Mouse (Mus musculus) T-helper 2 cell (primary cell): ENCODE results near the gene Zkscan5.

Experiments
- in situ Hi-C: fragments of 300-600 bp; cut with MboI, MseI; formaldehyde crosslinking; loops from one replicate; pipeline ENCODE4 v1.15.1; 2025; ENCODE audit warnings: high pct_unique_total_duplicates

The Zkscan5 gene

GRCm38 (mm10) chr5:145203936-145204691 is at the start of gene Zkscan5:
Gene Zkscan5 (plus strand): TSS chr5:145204562.
- in situ Hi-C loops, result loop anchor here (25.0 kb wide), 1 partner anchor 842 kb away; the partner anchor contains the start of gene Baiap2l1

GRCm38 (mm10) chr5:145161361-145161760 is 43.0 kb upstream of the Zkscan5 start:
- in situ Hi-C loops, result loop anchor here (10.0 kb wide), 1 partner anchor 197 kb away; the partner anchor contains the start of gene Smurf1

DNA sequence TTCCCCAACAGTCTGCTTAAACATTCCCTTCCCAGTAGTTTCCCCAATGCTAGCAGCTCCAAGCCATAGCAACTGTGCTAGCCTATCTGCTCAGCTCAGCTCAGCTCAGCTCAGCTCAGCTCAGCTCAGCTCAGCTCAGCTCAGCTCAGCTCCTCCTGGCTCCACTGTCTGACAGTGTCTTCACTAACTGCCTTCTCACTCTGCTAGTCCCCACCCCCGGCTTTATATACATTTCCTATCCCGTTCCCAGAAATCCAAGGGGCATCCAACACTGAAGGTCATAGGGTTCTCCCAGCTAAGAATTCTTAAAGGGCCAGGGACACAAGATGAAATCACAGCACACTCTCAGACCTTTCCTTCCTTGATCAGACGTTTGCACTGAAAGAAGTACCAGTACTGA is 39.7 kb upstream of the Zkscan5 start:
- in situ Hi-C loops, result loop anchor here (10.0 kb wide), 1 partner anchor 200 kb away; the partner anchor contains the start of gene Smurf1

DNA sequence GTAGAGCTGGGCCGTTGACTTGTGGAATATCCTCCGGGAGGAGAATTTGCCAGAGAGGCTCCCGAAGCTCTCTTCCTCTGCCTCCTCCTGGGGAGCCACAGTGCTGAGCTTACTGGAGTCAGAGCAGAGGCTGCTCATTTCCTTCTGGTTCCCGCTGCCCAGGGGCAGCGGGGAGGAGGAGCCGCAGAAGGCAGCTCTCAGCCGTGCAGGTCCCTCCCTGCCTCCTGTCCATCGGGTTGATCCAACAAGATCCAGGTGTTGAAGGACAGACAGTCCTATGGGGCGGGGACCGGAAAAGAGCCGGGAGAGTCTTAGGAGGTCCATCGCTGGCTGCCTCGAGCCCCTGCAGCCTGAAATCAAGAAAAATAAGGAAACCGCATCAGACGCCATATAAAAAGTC is 39.2 kb upstream of the Zkscan5 start:
- in situ Hi-C loops, result loop anchor here (10.0 kb wide), 1 partner anchor 200 kb away; the partner anchor contains the start of gene Smurf1

DNA sequence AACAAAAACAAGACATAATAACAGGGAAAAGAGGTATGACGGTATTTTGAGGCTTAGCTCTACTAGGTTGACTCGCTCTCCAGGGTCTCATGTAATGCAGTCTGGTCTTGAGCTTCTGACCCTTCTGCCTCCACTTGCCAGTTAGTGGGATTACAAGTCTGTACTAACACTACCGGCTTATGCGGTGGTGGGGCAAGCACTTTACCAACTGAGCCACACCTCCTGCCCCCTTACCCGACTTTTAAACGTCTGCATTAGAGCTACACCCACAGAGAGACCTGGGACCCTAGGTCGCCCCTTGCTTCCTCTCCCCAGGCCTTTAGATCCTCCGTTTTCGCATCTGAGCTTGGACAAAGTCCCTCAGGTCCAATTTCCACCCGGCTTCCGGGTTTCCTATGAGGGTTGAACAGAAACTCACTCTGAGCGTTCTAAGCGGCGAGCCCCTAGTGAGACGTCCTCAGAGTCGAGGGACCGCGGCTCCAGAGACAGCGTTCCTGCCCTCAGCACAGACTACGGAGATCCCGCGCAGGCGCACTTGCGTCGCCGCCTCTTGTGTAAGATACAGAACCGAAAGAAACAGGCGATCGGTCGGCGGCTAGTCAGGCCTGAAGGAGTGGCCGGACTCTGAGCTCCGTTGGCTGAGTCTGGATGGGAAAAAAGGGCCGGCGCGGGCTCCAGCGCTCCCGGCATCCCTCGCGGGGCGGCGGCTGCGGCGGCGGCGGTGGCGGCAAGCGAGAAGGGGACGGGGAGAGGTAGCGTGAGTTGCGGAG is 37.6 kb upstream of the Zkscan5 start, which contains the start of the genes Ptcd1 and Cpsf4:
Gene Ptcd1 (minus strand): TSS at position 573 of the 770 bp plus-strand sequence.
Gene Cpsf4 (plus strand): TSS at position 678 of the 770 bp plus-strand sequence.
- in situ Hi-C loops, result loop anchor here (10.0 kb wide), 1 partner anchor 202 kb away; the partner anchor contains the start of gene Smurf1

DNA sequence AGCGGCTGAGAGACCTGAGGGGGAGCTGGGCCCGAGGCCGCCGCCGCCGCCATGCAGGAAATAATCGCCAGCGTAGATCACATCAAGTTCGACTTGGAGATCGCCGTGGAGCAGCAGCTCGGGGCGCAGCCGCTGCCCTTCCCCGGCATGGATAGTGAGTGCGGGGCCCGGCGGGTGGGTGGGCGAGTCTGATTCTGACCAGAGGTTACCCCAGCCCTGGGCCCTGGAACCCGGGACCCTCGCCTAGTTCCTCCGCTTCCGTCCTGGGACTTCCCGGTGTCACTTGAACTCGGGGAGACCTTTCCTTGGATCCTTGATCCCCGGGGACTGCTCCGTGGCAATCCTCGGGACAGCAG is 37.1 kb upstream of the Zkscan5 start:
- in situ Hi-C loops, result loop anchor here (10.0 kb wide), 1 partner anchor 202 kb away; the partner anchor contains the start of gene Smurf1

DNA sequence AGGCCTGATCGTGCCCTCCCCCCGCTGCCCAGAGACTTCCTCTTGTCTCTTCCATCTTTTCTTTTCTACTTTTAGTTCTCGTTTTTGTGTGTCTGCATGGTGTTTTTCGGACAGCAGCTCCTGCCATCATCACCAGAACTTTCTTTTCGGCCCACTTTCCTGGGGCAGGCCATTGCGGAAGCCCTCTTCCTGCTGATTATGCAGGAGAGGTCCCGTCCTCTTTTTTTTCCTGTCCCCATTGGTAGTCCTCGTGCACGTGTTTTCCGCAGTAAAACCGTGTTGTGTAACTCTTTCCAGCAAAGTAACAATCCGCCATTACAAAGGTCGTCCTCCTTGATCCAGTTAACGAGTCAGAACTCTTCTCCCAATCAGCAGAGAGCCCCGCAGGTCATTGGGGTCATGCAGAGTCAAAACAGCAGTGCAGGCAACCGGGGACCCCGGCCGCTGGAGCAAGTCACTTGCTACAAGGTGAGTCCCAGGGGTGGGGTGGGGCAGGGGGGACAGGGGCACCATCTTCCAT is 25.8 kb upstream of the Zkscan5 start:
- in situ Hi-C loops, result no loop called here

GRCm38 (mm10) chr5:145185244-145185643 is 19.1 kb upstream of the Zkscan5 start:
- in situ Hi-C loops, result no loop called here

GRCm38 (mm10) chr5:145189416-145189815 is 14.9 kb upstream of the Zkscan5 start:
- in situ Hi-C loops, result no loop called here

DNA sequence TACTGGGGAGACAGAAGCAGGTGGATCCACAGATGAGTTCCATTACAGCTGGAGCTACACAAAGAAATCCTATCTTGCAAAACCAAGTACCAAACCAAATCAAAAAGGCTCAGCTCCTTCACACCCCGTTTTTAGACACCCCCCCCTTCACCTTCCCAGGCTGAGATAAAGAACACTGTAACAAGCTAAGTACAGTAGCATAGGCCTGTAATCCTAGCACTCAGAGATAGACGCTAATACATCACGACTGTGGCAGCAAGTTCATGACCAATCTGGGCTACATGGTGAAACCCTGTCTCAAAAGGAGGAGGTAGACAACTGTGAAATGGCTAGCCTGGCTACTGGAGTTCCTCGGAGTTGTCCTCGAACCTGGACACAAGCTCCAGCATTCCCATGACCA is 14.0 kb upstream of the Zkscan5 start:
- in situ Hi-C loops, result no loop called here

GRCm38 (mm10) chr5:145190875-145191798 is 13.2 kb upstream of the Zkscan5 start:
- in situ Hi-C loops, result no loop called here

DNA sequence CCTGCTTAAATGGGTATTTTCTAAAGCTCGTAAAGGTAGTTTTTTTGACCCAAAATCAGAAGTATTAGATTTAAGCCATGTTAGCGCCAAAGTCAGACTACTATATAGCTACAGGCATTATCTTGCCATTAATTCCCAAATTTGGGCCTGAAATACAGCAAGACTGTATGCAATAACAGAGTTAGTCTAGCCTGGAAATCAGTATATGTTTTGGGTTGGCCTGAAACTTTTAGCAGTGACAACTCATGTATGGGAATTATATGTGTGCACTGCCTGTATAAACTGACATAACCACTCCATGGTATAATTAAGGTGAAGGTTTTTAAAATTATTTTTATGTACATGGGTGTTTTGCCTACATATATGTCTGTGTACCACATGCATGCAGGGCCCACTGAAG is 12.4 kb upstream of the Zkscan5 start, which contains the start of gene Atp5j2:
Gene Atp5j2 (minus strand): TSS at position 101 of the 400 bp plus-strand sequence.
- in situ Hi-C loops, result no loop called here

GRCm38 (mm10) chr5:145200387-145200786 is 4.0 kb upstream of the Zkscan5 start:
- in situ Hi-C loops, result loop anchor here (25.0 kb wide), 1 partner anchor 838 kb away; the partner anchor contains the start of gene Baiap2l1

DNA sequence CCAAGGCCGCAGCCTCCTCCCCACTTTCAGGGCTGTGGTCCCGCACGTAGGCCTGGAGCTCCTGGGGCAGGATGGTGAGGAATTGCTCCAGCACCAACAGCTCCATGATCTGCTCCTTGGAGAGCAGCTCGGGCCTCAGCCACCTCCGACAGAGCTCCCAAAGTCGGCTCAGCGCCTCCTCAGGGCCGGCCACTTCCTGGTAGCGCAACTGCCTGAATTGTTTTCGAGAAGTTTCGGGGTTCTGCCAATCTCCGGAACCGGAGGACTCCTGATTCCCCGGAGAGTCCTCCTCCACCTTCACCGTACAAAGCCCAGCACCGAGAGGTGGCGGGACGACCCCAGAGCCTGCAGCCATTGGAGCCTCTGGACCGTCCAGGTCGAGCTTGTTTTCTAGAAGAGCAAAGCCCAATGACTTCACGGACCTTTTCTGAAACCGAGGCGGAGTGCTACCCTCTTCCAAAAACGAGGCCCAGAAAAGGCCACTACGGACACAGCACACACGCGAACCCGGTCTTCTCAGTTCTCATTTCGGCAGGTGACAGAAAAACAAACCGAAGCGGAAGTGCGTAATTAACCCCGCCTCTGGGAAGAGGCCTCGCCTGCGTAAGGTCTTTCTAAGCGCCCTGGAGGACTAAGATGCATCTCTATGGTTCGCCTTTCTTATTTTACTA is 2.9 kb upstream of the Zkscan5 start, which contains the start of gene Zkscan14:
Gene Zkscan14 (minus strand): TSS at position 548 of the 671 bp plus-strand sequence.
- in situ Hi-C loops, result loop anchor here (25.0 kb wide), 1 partner anchor 839 kb away; the partner anchor contains the start of gene Baiap2l1

DNA sequence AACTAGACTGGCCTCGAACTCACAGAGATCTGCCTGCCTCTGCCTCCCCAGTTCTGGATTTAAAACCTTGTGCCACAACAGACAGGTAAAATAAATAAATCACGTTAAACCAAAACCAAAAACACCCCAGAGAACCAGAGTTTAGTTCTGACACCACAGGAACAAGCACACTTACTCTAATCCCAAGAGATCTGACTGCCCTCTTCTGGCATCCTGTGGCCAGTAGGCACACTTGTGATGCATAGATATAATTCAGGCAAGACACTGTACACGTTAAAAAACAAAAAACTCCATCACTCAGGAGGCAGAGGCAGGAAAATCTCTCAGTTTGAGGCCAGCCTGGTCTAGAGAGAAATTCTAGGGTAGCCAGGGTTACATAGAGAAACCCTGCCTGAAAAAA is 1.9 kb upstream of the Zkscan5 start:
- in situ Hi-C loops, result loop anchor here (25.0 kb wide), 1 partner anchor 840 kb away; the partner anchor contains the start of gene Baiap2l1

- in situ Hi-C loops, result loop anchor here (25.0 kb wide), 1 partner anchor 843 kb away; the partner anchor contains the start of gene Baiap2l1
These were observed 679 bp downstream of the Zkscan5 start for GRCm38 (mm10) chr5:145205041-145205440.

- in situ Hi-C loops, result loop anchor here (25.0 kb wide), 1 partner anchor 845 kb away; the partner anchor contains the start of gene Baiap2l1
These were observed 3.0 kb downstream of the Zkscan5 start for GRCm38 (mm10) chr5:145207385-145207784.

GRCm38 (mm10) chr5:145207954-145208353 is 3.6 kb downstream of the Zkscan5 start:
- in situ Hi-C loops, result loop anchor here (25.0 kb wide), 1 partner anchor 846 kb away; the partner anchor contains the start of gene Baiap2l1

DNA sequence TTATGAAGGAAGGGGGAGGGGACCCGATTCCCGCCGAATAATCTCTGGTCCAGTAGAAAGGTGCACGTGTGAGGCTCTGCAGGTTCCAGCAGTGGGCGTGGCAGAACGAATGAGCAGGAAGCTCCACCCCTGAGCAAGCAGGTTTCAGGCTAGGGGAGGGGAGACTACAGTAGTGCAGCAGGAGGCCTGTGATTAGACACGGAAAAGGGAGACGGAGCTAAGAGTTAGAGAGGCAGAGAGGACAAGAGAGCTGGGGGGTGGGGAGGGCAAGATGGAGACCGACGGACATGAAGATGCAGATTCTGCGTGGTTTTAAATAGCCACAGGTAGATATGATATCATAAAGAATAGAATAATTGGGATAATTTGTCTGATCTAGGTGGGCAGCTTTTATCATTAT is 4.0 kb downstream of the Zkscan5 start:
- in situ Hi-C loops, result loop anchor here (25.0 kb wide), 1 partner anchor 846 kb away; the partner anchor contains the start of gene Baiap2l1
